Mouse (Mus musculus) monocyte, adult 2 months (primary cell): ENCODE results near the gene Clec4f.
"Not testable (repeated sequence)": the region's sequence is repeated elsewhere in the genome, so short reads cannot be mapped to it uniquely, and the experiment has no call there.

Experiments used
- DNase-seq, 2 experiments: peaks; one replicate each; pipeline ENCODE4 v3.0.0; 2022; ENCODE audit warnings: low spot score in 2 of 2, low read depth in 1 of 2

Gene Clec4f

DNA sequence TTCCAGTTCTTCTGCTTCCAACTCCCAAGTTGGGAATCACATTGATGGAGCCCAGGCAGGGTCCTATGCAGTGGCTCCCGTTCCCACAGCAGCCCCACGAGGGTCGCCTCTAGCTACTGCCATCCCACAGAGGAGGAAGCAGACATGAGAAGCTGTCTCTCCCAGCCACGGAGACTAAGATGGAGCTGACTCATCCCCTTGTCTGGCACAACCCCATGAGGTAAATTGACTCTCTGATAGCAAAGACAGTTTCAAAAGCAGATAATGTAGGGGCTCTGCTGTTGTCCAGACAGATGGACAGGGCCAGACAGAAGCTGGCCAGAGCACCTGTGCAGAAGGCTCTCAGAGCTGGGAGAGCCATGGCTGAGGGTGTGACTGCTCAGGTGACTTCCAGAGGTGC, 21.4 kb downstream of the Clec4f start:
- not testable (repeated sequence) for DNase-seq

DNA sequence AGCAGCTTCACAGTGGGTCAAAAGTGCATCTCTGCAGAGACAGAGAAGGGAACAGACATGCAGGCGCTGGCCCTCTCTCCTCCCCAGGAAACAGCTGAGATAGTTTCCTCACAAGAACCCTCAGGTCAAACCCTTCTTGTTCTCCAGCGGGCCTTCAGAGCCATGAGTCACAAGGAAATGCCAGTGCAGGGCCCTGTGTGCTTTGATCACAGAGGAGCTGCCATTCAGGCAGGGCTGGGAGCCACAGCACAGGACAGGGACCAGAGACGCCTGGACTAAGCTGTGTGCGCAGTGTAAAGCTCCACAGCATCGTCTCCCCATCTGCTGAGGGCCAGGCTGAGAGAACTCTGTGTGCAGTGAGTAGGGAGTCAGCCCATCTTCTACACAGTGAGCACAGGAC, 21.9 kb downstream of the Clec4f start:
- not testable (repeated sequence) for DNase-seq

DNA sequence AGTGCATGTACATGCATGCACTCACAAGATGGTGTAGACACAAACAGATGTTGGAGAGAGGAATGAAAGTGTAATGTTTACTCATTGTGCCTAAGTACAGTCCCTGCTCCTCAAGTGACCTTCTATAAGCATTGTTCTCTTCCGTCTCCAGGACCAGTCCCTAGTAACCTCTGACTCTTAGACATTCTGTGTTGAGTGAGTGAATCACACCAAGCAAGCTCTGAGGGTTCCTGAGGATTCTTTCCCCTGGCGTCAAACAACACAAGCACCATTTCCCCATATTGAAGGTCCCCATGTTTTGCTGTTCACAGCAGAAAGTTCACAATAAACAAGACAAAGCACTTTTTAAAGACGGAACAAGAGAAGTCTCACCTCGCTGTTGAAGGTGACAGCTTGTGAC, 24.2 kb downstream of the Clec4f start:
- no peak for DNase-seq

DNA sequence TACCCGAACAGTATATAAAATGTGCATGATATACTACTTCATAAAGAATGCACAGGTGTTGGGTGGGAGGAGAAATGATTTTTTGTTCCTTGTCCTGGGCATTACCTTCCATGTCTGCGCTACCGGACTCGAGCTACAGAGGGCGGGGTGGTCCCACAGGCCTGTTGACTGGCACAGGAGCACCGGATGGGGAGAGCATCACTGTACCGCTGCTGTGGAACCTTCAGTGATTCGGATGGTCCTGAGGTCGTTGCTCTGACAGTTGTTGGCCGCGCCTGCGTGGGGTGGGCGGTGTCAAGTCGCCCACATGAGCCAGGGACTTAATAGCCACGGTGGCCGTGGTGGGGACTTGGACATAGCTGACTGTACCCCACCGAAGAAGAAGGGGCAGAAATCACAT, 29.2 kb downstream of the Clec4f start:
- no peak for DNase-seq

DNA sequence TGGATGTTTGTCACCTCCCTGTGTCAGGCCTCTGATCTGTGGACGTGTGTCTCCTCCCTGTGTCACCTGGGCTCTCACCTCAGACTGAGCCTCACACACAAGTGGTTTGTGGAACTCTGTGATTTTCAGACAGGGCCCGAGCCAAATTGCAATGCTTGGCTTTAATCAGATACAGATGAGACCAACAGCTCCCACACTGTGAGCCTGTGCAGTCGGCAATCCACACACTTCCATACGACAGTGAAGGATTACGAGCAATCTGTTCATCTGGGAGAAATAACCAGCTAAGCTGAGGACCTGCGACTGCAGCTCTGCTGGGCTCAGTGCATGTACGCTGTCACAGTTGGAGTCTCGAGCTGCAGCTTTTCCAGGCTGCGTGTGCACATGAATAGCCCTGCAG, 36.0 kb downstream of the Clec4f start:
- no peak for DNase-seq

DNA sequence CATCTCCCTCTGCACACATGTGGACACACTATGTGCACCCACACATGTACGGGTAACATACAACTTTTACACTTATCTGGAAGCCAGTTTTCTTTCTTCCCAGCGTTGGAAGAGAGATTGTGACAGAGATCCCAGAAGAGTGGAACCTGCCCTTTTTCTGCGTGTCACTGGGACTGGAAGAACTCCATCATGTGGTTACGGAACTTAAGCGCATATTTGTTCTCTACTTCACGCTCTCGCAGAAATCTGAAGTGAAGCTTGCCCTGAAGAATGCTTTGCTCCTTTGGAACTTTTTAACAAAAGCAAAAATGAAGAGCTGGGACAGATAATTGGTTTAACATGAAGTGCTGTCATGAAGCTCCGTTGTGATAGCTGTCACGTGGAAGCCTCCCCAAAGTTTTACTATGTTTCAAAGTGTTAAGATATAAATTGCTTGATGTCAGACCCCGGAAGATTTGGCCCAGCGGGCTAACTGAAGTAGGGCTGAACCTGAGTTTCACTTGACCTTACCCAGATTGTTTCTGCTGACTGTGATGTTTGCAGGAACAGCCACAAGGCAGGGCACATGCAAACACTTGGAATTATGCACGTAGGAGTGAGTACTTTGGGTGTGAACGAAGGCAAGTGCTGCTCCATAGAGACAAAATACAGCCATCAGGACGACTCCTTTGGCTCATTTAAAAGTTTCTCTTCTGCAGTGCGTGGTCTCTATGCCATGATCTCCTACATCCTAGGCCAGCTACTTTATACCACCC, 38.2 kb downstream of the Clec4f start:
- no peak for DNase-seq

DNA sequence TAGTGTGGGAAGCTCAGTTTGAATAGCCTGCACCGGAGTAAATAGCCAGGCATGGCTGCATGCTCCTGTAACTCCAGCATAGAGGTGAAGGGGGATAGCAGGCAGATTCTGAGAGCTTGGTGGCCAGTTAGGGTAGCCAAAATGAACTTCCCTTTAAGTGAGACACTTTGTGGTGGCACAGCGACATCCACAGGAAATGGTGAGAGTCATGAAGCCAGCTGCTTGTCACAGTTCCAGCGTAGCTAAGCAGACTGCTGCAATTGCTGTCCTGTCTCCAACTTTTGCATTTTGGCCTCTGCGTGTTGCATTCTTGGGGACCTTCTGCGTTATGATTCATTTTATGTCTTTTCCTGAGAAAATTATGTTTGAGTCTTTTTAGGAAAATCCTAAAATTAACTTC, 39.5 kb downstream of the Clec4f start:
- DNase-seq, result peak in 1 of 2 experiments; percentile 8

DNA sequence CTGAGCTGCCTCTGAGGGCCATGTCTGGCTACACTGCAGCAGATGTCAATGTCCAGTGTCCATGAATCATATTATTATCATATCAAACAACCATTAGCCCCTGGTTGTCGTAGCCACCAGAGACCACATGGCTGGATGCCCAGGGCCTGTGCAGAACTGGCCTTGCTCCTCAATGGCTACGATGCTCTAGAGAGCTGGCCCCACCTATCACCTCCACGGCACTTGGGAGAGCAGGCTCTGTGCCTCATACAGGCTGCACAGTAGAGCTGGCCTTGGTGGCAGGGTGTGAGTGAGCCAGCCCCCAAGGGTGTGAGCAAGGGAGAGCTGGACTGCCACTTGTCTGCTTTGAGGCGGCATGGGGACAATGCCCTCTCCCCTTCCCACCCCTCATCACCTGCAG, 41.5 kb downstream of the Clec4f start:
- DNase-seq, result no peak

DNA sequence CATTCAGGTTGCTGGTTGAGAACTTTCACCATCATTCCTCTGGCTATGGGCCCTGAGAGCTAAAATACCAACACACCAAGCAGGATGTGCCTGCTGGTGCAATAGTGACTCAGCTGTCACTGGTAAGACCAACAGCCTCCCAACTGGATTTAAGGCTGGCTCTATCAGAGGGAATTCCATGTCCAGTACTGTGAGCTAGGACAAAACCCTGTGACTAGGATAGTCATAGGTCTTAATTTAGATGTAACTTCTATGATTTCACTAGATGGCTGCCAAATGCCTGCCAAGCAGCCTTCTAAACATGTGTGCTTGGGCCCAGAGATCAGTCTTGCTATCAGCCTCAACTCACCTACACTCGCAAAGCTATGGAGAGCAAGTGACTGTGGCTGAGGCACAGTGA, 43.0 kb downstream of the Clec4f start:
- no peak for DNase-seq

DNA sequence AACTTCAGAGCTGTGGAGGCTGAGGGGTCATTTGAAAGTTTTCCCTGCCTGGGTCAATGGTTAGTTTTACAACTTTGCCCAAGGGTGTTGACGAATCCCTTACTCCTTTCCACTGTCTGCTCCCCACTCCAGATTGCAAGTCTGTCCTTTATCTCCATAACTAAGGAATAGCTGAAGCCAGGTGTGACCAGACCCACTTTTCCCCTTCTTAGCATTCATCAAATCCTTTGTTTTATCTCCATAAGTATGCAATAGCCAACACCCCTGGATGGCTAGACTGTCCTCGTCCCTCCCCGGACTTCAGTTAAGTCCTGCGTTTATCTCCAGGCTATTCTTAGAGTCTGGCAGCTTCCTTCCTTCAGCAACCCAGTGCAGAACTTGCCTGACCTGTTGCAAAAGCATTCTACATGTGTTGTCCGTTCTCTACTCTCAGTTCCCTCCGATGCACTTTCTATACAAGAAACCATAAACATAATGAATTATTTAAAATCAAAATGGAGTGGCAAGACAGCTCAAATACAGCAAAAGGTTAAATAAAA, 56.3 kb downstream of the Clec4f start:
- no peak for DNase-seq

DNA sequence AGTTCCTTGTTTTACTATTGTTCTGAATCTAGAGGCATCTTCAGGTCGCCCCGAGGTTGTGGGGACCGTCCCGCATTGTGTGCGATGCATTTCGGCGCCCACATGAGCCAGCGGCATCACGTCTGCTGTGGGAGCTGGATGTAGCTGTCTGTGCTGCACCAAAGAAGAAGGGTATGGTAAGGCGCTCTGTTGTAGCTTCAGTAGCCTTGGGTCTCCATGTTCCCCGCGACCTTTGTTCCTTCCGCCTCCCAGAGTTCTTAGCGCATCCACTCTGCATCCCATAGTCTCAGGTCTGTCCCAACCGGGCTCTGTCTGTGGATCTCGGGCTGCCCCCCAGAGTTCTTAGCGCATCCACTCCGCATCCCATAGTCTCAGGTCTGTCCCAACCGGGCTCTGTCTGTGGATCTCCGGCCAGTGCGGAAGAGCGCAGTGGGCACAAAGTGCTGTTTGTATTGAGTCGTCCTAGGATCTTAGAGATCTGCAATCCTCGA, 56.9 kb downstream of the Clec4f start:
- no peak for DNase-seq

DNA sequence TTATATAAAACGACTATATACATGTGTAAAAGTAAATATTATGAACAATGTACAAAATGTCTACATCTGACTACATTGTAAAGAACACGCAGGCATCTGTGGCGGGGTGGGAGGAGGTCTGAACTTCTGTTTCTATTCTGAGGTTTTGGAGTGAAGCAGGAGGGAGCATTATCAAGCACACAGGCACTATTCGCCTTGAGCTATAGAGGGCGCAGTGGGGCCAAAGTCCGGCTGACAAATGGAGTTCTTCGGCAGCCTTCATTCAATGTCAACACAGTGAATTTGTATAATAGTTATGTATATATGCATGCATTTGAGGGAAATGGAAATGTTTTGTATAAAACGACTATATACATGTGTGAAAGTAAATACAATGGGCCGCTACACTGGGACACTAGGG, 57.3 kb downstream of the Clec4f start:
- DNase-seq, result peak in 1 of 2 experiments; percentile 19

DNA sequence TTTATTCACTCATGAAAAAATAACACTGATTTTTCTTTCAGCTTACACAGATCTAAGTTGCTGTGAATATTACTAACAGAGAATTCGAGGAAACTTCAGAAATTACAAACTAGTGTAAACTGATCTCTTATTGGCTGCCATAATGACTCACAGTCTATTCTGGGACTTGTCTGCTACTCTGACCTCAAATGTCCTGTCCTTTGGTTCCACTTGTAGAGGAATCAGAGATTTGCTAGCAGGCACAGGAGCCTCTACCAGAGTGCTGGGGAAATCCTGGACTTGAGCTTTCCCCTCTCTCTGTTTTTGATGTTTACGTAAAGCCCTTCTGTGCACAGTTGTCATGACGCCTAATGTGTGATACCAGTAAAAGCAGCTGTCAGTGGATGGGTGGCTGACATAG, 58.0 kb downstream of the Clec4f start:
- DNase-seq, result no peak

DNA sequence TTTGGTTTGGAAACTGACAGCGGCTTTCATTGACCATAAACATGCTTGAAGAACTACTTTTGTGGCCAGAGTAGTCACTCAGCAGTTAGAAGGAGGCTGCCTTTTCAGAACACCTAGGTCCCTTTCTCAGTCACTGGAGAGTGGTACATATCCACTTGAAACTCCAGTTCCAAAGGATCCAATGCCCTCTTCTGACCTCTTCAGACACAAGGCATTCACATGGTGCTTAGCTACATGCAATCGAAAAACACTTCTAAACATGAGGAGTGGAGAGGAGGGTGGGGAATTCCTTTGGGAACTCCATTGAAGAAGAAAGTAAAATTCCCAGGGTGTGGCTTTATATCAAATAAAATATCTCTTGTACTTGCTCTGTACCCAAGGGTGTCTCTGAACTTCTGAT, 61.0 kb downstream of the Clec4f start:
- no peak for DNase-seq
